Mouse (Mus musculus) CH12.LX (cell line): ENCODE measurements around the gene Cuta.

Experiments used
- CTCF ChIP-seq, 2 experiments: IDR thresholded peaks in 1 of 2; conservative IDR thresholded peaks in 1 of 2; 2 replicates each; pipeline ENCODE4 v1.5.1; 2011 to 2012; ENCODE audit warnings: low read depth in 2 of 2, low read length in 2 of 2, improper control_type of control experiment in 1 of 2, inconsistent platforms in 1 of 2, mild to moderate bottlenecking in 1 of 2, moderate library complexity in 1 of 2
- E2F4 ChIP-seq: IDR thresholded peaks from 2 replicates; pipeline ENCODE4 v1.6.1; 2011; ENCODE audit warnings: low read depth, low read length, improper control_type of control experiment; ENCODE audit not compliant: insufficient replicate concordance
- MAX ChIP-seq: IDR thresholded peaks from 2 replicates; pipeline ENCODE4 v1.6.1; 2011; ENCODE audit warnings: low read length, improper control_type of control experiment
- POLR2A ChIP-seq: IDR thresholded peaks from 2 replicates; pipeline ENCODE4 v1.6.1; 2011; ENCODE audit warnings: low read depth, mild to moderate bottlenecking, improper control_type of control experiment, low read length
- POLR2AphosphoS2 ChIP-seq: IDR thresholded peaks from 2 replicates; pipeline ENCODE4 v1.6.1; 2011; ENCODE audit warnings: low read depth, low read length, improper control_type of control experiment
- ZNF384 ChIP-seq: IDR thresholded peaks from 2 replicates; pipeline ENCODE4 v1.6.1; 2012; ENCODE audit warnings: low read depth, low read length, improper control_type of control experiment, inconsistent platforms

DNA sequence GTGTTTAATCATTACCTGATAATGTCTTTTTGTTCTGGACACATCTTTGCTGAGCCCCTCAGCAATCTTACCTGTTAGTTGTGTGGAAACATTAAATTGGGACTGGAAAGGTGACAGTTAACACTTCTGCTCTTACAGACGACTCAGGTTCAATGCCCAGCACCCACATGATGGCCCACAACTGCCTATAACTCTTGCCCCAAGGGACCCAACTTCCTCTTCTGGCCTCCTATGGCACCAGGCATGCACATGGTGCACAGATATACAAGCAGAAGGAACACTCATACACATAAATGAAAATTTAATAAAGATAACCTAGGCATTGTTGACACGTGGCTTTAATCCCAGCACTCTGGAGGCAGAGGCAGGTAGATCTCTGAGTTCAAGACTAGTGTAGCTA is 40.1 kb upstream of the Cuta start:
- no peak for TF ChIP-seq POLR2A
- TF ChIP-seq E2F4, result no peak
- no peak for TF ChIP-seq POLR2AphosphoS2
- no peak for TF ChIP-seq ZNF384
- no peak for TF ChIP-seq CTCF (conservative IDR thresholded peaks at IDR 0.05 in 1 of 2, IDR thresholded peaks at IDR 0.05 in 1 of 2; ENCODE audit: low read depth in 2 of 2, low read length in 2 of 2)
- no peak for TF ChIP-seq MAX
